Mouse (Mus musculus): ENCODE measurements around the gene Polr2g.

- TF ChIP-seq POLR2AphosphoS5 (IDR thresholded peaks at IDR 0.05; ENCODE audit: borderline replicate concordance, low read depth, low read length): no peak
- TF ChIP-seq CHD1 (IDR thresholded peaks at IDR 0.05; ENCODE audit: low read depth, low read length): no peak
- TF ChIP-seq E2F4 (IDR thresholded peaks at IDR 0.05; ENCODE audit: borderline replicate concordance, low read depth, low read length): no peak
- no peak for TF ChIP-seq POLR2A (IDR thresholded peaks at IDR 0.05; ENCODE audit: control insufficient read depth in 1 of 2, insufficient read depth in 1 of 2, low read depth in 1 of 2, low read length in 2 of 2, poor library complexity in 1 of 2)
- no peak for TF ChIP-seq USF2 (IDR thresholded peaks at IDR 0.05; ENCODE audit: borderline replicate concordance in 1 of 2, insufficient read depth in 1 of 2, low read depth in 1 of 2, low read length in 2 of 2)
- peak in 2 of 3 experiments; percentile 39 to 48; a peak in 4 of 6 replicates for TF ChIP-seq CTCF (IDR thresholded peaks at IDR 0.05 in 2 of 3, conservative IDR thresholded peaks at IDR 0.05 in 1 of 3; ENCODE audit: control insufficient read depth in 1 of 3, insufficient read depth in 1 of 3, low read depth in 2 of 3, low read length in 3 of 3, poor library complexity in 1 of 3, severe bottlenecking in 1 of 3)
- no peak for TF ChIP-seq ZMIZ1 (IDR thresholded peaks at IDR 0.05; ENCODE audit: low read depth, low read length)
- no peak for TF ChIP-seq MAX (IDR thresholded peaks at IDR 0.05; ENCODE audit: low read length)
- peak; percentile 43; the same call in 1 of the 2 replicates for TF ChIP-seq USF1 (IDR thresholded peaks at IDR 0.05; ENCODE audit: low read depth, low read length)
- no peak for TF ChIP-seq GATA1 (IDR thresholded peaks at IDR 0.05; ENCODE audit: low read depth, low read length)
- TF ChIP-seq RAD21 (IDR thresholded peaks at IDR 0.05; ENCODE audit: low read depth, low read length): peak; percentile 20
- no peak for TF ChIP-seq KAT2A (conservative IDR thresholded peaks at IDR 0.05; ENCODE audit: low read depth, low read length)
- no peak for TF ChIP-seq SIN3A (IDR thresholded peaks at IDR 0.05; ENCODE audit: low read length)
Measured at GRCm38 (mm10) chr19:8747368-8747767, 51.0 kb downstream of the Polr2g start.
